Mouse (Mus musculus): ENCODE data around the gene Plppr2. TPM values are rescaled to one million over a fixed set of nuclear protein-coding genes. Genes with fewer than 3 reads are reported as not detected.

The Plppr2 gene
- polyA plus RNA-seq, 1 experiment from 2014 or later = 9.2 TPM

DNA sequence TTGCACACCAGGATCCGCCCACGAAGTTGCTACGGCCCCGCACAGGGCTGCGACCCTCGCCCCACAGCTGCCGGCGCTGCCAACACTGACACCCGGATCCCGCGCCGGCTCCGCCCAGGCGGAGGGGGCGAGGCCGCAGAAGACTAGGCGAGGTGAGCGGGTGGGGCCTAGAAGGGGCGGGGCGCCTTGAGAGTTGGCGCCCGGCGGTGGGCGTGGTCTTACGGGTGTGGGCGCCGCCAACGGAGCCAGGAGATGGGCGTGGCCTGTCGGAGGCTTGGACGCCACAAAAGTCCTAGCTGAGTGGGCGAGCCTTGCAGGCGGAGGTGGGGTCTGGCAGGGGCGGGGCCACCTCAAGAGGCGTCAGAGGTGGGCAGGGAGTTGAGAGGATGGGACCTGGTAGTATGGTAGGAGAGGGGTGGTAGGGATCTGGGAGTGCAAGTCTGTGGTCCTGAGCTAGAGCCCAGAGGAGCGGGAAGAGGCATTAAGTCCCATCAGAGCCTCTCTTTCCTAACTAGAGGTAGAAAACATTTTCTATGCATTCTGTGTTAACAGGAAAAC lies 18.7 kb upstream of the Plppr2 start, which contains the start of gene Rab3d:
Gene Rab3d, minus strand, starts transcription at position 158 of the 558 bp plus-strand sequence.
- peak within 1 kb of the TSS; percentile 66 for H3K4me3 ChIP-seq (ENCODE audit: low read length)
- H3K4me1 ChIP-seq (ENCODE audit: control insufficient read depth, insufficient read depth, low read length) = no peaks in the 10 kb centered on the region
- WGBS = 0% methylated on average over 34 of the region's 36 CpGs
- ATAC-seq (ENCODE audit: low FRiP score, low TSS enrichment) = peak; percentile 96
- peak within 1 kb of the TSS; percentile 67 for H3K9ac ChIP-seq (ENCODE audit: low read depth, low read length)
- no peaks in the 10 kb centered on the region for H3K9me3 ChIP-seq (ENCODE audit: control insufficient read depth, low read length)
- H3K27ac ChIP-seq (ENCODE audit: low read depth, low read length) = no peak within 1 kb of the TSS
- H3K27me3 ChIP-seq (ENCODE audit: control insufficient read depth, insufficient read depth, low read length) = peaks cover 4% of the 10 kb centered on the region; the same call in 1 of the 2 replicates
- no peaks in the 10 kb centered on the region for H3K36me3 ChIP-seq (ENCODE audit: control insufficient read depth, insufficient read depth, low read length)
- H3K4me2 ChIP-seq (replicated peaks; ENCODE audit: low read depth, low read length) = peak within 1 kb of the TSS; percentile 98

DNA sequence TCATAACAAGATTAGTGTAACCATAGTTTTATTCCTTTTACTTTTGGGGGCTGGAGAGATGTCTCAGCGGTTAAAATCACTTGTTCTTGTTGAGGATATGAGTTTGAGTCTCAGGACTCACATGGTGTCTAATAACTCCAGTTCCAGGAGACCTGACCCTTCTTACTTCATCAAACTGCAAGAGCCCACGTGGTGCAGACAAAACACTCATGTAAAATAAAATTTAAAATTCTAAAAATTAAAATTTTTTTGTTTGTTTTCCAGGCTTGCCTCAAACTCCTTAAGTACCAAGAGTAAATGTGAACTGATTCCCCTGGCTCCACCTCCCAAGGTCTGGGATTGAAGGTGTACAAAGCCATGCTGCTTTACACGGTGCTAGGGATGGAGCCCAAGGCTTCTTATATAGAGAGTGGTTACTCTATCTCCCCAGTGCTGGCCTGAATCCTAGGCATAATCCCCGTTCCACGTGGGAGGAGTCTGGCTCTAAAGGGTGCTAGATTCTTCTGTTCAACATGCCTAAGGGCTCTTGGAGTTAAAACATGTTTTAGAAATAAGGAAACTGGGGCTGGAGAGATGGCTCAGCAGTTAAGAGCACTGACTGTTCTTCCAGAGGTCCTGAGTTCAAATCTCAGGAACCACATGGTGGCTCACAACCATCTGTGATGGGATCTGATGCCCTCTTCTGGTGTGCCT lies 18.0 kb upstream of the Plppr2 start:
- Histone ChIP-seq H3K4me1 (ENCODE audit: control insufficient read depth, insufficient read depth, low read length) (no peaks in the 10 kb centered on the region), H3K9ac (ENCODE audit: low read depth, low read length) (no peak overlapping the region), H3K27ac (ENCODE audit: low read depth, low read length) (no peak overlapping the region), H3K4me2 (replicated peaks; ENCODE audit: low read depth, low read length) (peak overlapping the region; percentile 98), H3K9me3 (ENCODE audit: control insufficient read depth, low read length) (no peaks in the 10 kb centered on the region), H3K27me3 (ENCODE audit: control insufficient read depth, insufficient read depth, low read length) (peaks cover 4% of the 10 kb centered on the region; the same call in 1 of the 2 replicates), H3K36me3 (ENCODE audit: control insufficient read depth, insufficient read depth, low read length) (no peaks in the 10 kb centered on the region), H3K4me3 (ENCODE audit: low read length) (peak overlapping the region; percentile 66)
- WGBS = 20% methylated on average over 5 of the region's 5 CpGs
- ATAC-seq (ENCODE audit: low FRiP score, low TSS enrichment) = no peak

GRCm38 (mm10) chr9:21923036-21923435 lies 13.8 kb upstream of the Plppr2 start:
- Histone ChIP-seq H3K27ac (ENCODE audit: low read depth, low read length) (no peak overlapping the region), H3K9me3 (ENCODE audit: control insufficient read depth, low read length) (no peaks in the 10 kb centered on the region), H3K9ac (ENCODE audit: low read depth, low read length) (no peak overlapping the region), H3K27me3 (ENCODE audit: control insufficient read depth, insufficient read depth, low read length) (no peaks in the 10 kb centered on the region), H3K4me2 (replicated peaks; ENCODE audit: low read depth, low read length) (no peak overlapping the region), H3K4me1 (ENCODE audit: control insufficient read depth, insufficient read depth, low read length) (peaks cover 9% of the 10 kb centered on the region), H3K36me3 (ENCODE audit: control insufficient read depth, insufficient read depth, low read length) (no peaks in the 10 kb centered on the region; the same call in 1 of the 2 replicates), H3K4me3 (ENCODE audit: low read length) (no peak overlapping the region)
- WGBS = 92% methylated on average over 4 of the region's 4 CpGs
- no peak for ATAC-seq (ENCODE audit: low FRiP score, low TSS enrichment)

- no peak overlapping the region for H3K4me3 ChIP-seq (ENCODE audit: low read length)
- H3K9ac ChIP-seq (ENCODE audit: low read depth, low read length) = no peak overlapping the region
- 59% methylated on average over 3 of the region's 3 CpGs for WGBS
- no peaks in the 10 kb centered on the region for H3K27me3 ChIP-seq (ENCODE audit: control insufficient read depth, insufficient read depth, low read length)
- ATAC-seq (ENCODE audit: low FRiP score, low TSS enrichment) = no peak
- H3K27ac ChIP-seq (ENCODE audit: low read depth, low read length) = no peak overlapping the region; the same call in 1 of the 2 replicates
- H3K4me2 ChIP-seq (replicated peaks; ENCODE audit: low read depth, low read length) = no peak overlapping the region
- no peaks in the 10 kb centered on the region for H3K9me3 ChIP-seq (ENCODE audit: control insufficient read depth, low read length)
- H3K4me1 ChIP-seq (ENCODE audit: control insufficient read depth, insufficient read depth, low read length) = peaks cover 9% of the 10 kb centered on the region
- H3K36me3 ChIP-seq (ENCODE audit: control insufficient read depth, insufficient read depth, low read length) = no peaks in the 10 kb centered on the region; the same call in 1 of the 2 replicates
These were observed 13.2 kb upstream of the Plppr2 start for GRCm38 (mm10) chr9:21923490-21924098.

DNA sequence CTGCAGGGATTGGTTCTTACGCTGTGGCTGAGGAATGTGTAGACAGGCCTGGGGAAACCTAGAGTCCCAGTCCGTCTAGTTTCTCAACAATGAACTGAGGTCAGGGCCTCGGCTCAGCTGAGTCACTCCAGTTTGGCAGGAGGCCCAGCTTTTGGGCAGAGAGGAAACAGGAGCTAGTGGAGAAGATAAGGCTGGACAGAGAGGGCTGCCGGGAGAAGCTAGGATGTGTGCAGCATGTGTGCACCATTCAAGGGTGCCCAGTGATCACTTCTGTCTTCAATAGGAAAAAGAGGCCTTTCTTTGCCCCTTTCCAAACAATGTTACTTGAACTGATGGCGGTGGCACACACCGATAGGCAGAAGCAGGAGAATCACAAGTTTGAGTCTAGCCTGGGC lies 12.7 kb upstream of the Plppr2 start:
- Histone ChIP-seq H3K4me3 (ENCODE audit: low read length) (no peak overlapping the region), H3K36me3 (ENCODE audit: control insufficient read depth, insufficient read depth, low read length) (no peaks in the 10 kb centered on the region; the same call in 1 of the 2 replicates), H3K9me3 (ENCODE audit: control insufficient read depth, low read length) (no peaks in the 10 kb centered on the region), H3K9ac (ENCODE audit: low read depth, low read length) (no peak overlapping the region), H3K4me2 (replicated peaks; ENCODE audit: low read depth, low read length) (no peak overlapping the region), H3K4me1 (ENCODE audit: control insufficient read depth, insufficient read depth, low read length) (peaks cover 9% of the 10 kb centered on the region), H3K27ac (ENCODE audit: low read depth, low read length) (no peak overlapping the region; the same call in 1 of the 2 replicates), H3K27me3 (ENCODE audit: control insufficient read depth, insufficient read depth, low read length) (no peaks in the 10 kb centered on the region)
- WGBS = 62% methylated on average over 6 of the region's 6 CpGs
- ATAC-seq (ENCODE audit: low FRiP score, low TSS enrichment) = 0 out of 2 replicates have a peak, but pooled peaks have one; percentile 11

DNA sequence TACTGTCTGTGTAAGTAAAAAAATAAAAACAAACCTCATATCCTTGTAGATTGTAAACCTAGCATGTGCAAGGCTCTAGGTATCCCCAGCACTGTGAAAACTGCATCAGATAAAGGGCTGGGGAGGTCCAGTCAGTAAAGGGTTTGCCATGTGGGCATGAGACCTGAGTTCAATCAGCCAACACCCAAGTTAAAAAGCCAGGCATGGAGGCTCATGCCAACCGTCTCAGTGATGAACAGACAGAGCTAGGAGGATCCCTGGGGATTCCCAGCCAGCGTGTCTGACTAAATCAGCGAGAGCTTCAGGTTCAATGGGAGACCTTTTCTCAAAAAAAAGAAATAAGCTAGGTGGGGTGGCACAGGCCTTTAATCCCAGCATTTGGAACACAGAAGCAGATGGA lies 11.8 kb upstream of the Plppr2 start:
- H3K27me3 ChIP-seq (ENCODE audit: control insufficient read depth, insufficient read depth, low read length) = no peaks in the 10 kb centered on the region
- H3K4me1 ChIP-seq (ENCODE audit: control insufficient read depth, insufficient read depth, low read length) = peaks cover 9% of the 10 kb centered on the region
- no peak overlapping the region for H3K4me3 ChIP-seq (ENCODE audit: low read length)
- H3K36me3 ChIP-seq (ENCODE audit: control insufficient read depth, insufficient read depth, low read length) = no peaks in the 10 kb centered on the region; the same call in 1 of the 2 replicates
- H3K9ac ChIP-seq (ENCODE audit: low read depth, low read length) = no peak overlapping the region
- H3K9me3 ChIP-seq (ENCODE audit: control insufficient read depth, low read length) = no peaks in the 10 kb centered on the region
- no peak overlapping the region for H3K27ac ChIP-seq (ENCODE audit: low read depth, low read length)
- no peak overlapping the region for H3K4me2 ChIP-seq (replicated peaks; ENCODE audit: low read depth, low read length)
- WGBS = 94% methylated on average over 3 of the region's 3 CpGs
- ATAC-seq (ENCODE audit: low FRiP score, low TSS enrichment) = no peak

DNA sequence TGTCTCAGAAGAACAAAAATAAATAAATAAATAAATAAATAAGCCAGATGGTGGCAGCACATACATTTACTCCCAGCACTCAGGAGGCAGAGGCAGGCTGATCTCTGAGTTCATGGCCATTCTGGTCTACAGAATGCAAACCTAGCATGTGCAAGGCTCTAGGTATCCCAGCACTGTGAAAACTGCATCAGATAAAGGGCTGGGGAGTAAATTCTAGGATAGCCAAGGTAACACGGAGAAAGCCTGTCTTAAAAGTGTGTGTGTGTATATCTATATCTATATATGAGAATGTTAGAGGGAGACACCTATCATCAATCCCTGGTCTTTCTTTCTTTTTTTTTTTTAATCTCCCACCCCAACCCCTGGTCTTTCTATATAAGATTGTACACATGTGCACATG lies 11.3 kb upstream of the Plppr2 start:
- peaks cover 9% of the 10 kb centered on the region for H3K4me1 ChIP-seq (ENCODE audit: control insufficient read depth, insufficient read depth, low read length)
- ATAC-seq (ENCODE audit: low FRiP score, low TSS enrichment) = no peak
- no peak overlapping the region for H3K4me3 ChIP-seq (ENCODE audit: low read length)
- H3K9ac ChIP-seq (ENCODE audit: low read depth, low read length) = no peak overlapping the region
- H3K27me3 ChIP-seq (ENCODE audit: control insufficient read depth, insufficient read depth, low read length) = no peaks in the 10 kb centered on the region
- no peak overlapping the region for H3K4me2 ChIP-seq (replicated peaks; ENCODE audit: low read depth, low read length)
- H3K36me3 ChIP-seq (ENCODE audit: control insufficient read depth, insufficient read depth, low read length) = no peaks in the 10 kb centered on the region; the same call in 1 of the 2 replicates
- no peak overlapping the region for H3K27ac ChIP-seq (ENCODE audit: low read depth, low read length)
- H3K9me3 ChIP-seq (ENCODE audit: control insufficient read depth, low read length) = no peaks in the 10 kb centered on the region
- WGBS = 94% methylated on average over 1 of the region's 1 CpGs

- H3K36me3 ChIP-seq (ENCODE audit: control insufficient read depth, insufficient read depth, low read length) = no peaks in the 10 kb centered on the region; the same call in 1 of the 2 replicates
- peaks cover 9% of the 10 kb centered on the region for H3K4me1 ChIP-seq (ENCODE audit: control insufficient read depth, insufficient read depth, low read length)
- H3K9ac ChIP-seq (ENCODE audit: low read depth, low read length) = peak overlapping the region; percentile 65
- WGBS = 71% methylated on average over 6 of the region's 6 CpGs
- peak overlapping the region; percentile 46; the same call in 1 of the 2 replicates for H3K4me3 ChIP-seq (ENCODE audit: low read length)
- no peak overlapping the region for H3K27ac ChIP-seq (ENCODE audit: low read depth, low read length)
- no peaks in the 10 kb centered on the region for H3K27me3 ChIP-seq (ENCODE audit: control insufficient read depth, insufficient read depth, low read length)
- no peak for ATAC-seq (ENCODE audit: low FRiP score, low TSS enrichment)
- peak overlapping the region; percentile 67 for H3K4me2 ChIP-seq (replicated peaks; ENCODE audit: low read depth, low read length)
- H3K9me3 ChIP-seq (ENCODE audit: control insufficient read depth, low read length) = no peaks in the 10 kb centered on the region
These were observed 10.7 kb upstream of the Plppr2 start for GRCm38 (mm10) chr9:21926155-21926554.

DNA sequence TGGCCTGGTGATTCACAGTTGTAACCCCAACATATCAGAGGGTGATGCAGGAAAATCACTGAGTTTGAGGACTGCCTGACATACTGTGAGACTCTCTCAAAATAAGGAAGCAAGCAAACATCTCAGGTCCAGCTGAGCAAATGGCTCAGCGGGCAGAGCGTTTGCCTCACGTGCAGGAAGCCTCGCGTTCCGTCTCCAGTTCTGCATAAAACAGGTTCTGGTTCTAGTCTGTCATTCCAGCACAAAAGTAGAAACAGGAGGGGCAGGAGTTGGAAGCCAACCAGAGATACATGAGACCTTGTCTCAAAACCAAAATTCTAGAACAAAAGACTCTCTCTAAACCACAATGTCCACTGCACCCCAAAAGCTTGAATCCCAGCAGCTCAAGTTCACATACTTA lies 10.0 kb upstream of the Plppr2 start:
- peak overlapping the region; percentile 46 for H3K4me3 ChIP-seq (ENCODE audit: low read length)
- ATAC-seq (ENCODE audit: low FRiP score, low TSS enrichment) = no peak
- peak overlapping the region; percentile 67 for H3K4me2 ChIP-seq (replicated peaks; ENCODE audit: low read depth, low read length)
- peaks cover 9% of the 10 kb centered on the region for H3K4me1 ChIP-seq (ENCODE audit: control insufficient read depth, insufficient read depth, low read length)
- no peaks in the 10 kb centered on the region; the same call in 1 of the 2 replicates for H3K36me3 ChIP-seq (ENCODE audit: control insufficient read depth, insufficient read depth, low read length)
- 3% methylated on average over 6 of the region's 6 CpGs for WGBS
- peak overlapping the region; percentile 39; the same call in 1 of the 2 replicates for H3K27ac ChIP-seq (ENCODE audit: low read depth, low read length)
- no peaks in the 10 kb centered on the region for H3K27me3 ChIP-seq (ENCODE audit: control insufficient read depth, insufficient read depth, low read length)
- H3K9me3 ChIP-seq (ENCODE audit: control insufficient read depth, low read length) = no peaks in the 10 kb centered on the region
- peak overlapping the region; percentile 65 for H3K9ac ChIP-seq (ENCODE audit: low read depth, low read length)
